Mouse (Mus musculus) megakaryocyte-erythroid progenitor cell, adult 5-6 weeks (primary cell): ENCODE data around the gene Cacna2d1. TPM values are rescaled to one million over a fixed set of nuclear protein-coding genes. Genes with fewer than 3 reads are reported as not detected.

Experiments
- ATAC-seq: replicated peaks from 2 replicates; pipeline ENCODE4 v1.8.0; 2016; ENCODE audit warnings: mild to moderate bottlenecking, inconsistent platforms; ENCODE audit not compliant: severe bottlenecking, poor library complexity, low FRiP score, low TSS enrichment
- total RNA-seq, 2 experiments: library from RNA; stranded (forward) in 1 of 2; stranded (reverse) in 1 of 2; fragments of 200-1000, 215-1000 nt in 1 of 2; fragments of >200 nt in 1 of 2; fragmentation: Nextera tagmentation in 1 of 2; gene quantifications; 2 replicates each; pipeline ENCODE4 v1.2.3; 2014 to 2017

Cacna2d1 gene
- total RNA-seq, 2 experiments from 2014 or later: not detected

GRCm38 (mm10) chr5:16134286-16135094 is 200.0 kb downstream of the Cacna2d1 start:
- no peak for ATAC-seq

- no peak for ATAC-seq
These were observed 201.5 kb downstream of the Cacna2d1 start for GRCm38 (mm10) chr5:16135986-16136385.

GRCm38 (mm10) chr5:16136839-16137238 is 202.3 kb downstream of the Cacna2d1 start:
- ATAC-seq: no peak

- no peak for ATAC-seq
These were observed 212.1 kb downstream of the Cacna2d1 start for GRCm38 (mm10) chr5:16146602-16147001.

GRCm38 (mm10) chr5:16155375-16156284 is 221.1 kb downstream of the Cacna2d1 start:
- ATAC-seq: no peak

GRCm38 (mm10) chr5:16163270-16163669 is 228.8 kb downstream of the Cacna2d1 start:
- no peak for ATAC-seq

GRCm38 (mm10) chr5:16166117-16166867 is 231.8 kb downstream of the Cacna2d1 start:
- ATAC-seq: no peak

GRCm38 (mm10) chr5:16166868-16167267 is 232.4 kb downstream of the Cacna2d1 start:
- no peak for ATAC-seq

GRCm38 (mm10) chr5:16181041-16181440 is 246.6 kb downstream of the Cacna2d1 start:
- no peak for ATAC-seq

GRCm38 (mm10) chr5:16184064-16184463 is 249.6 kb downstream of the Cacna2d1 start:
- no peak for ATAC-seq

GRCm38 (mm10) chr5:16187931-16188330 is 253.4 kb downstream of the Cacna2d1 start:
- ATAC-seq: no peak

- no peak for ATAC-seq
These were observed 255.4 kb downstream of the Cacna2d1 start for GRCm38 (mm10) chr5:16189878-16190277.

GRCm38 (mm10) chr5:16191165-16191564 is 256.7 kb downstream of the Cacna2d1 start:
- no peak for ATAC-seq

GRCm38 (mm10) chr5:16199816-16200215 is 265.3 kb downstream of the Cacna2d1 start:
- ATAC-seq: no peak

GRCm38 (mm10) chr5:16221960-16222359 is 287.5 kb downstream of the Cacna2d1 start:
- no peak for ATAC-seq

GRCm38 (mm10) chr5:16225359-16225758 is 290.9 kb downstream of the Cacna2d1 start:
- no peak for ATAC-seq

GRCm38 (mm10) chr5:16229384-16229783 is 294.9 kb downstream of the Cacna2d1 start:
- no peak for ATAC-seq

GRCm38 (mm10) chr5:16231477-16231876 is 297.0 kb downstream of the Cacna2d1 start:
- ATAC-seq: no peak

- ATAC-seq: no peak
These were observed 300.4 kb downstream of the Cacna2d1 start for GRCm38 (mm10) chr5:16234891-16235290.

GRCm38 (mm10) chr5:16235864-16236263 is 301.4 kb downstream of the Cacna2d1 start:
- no peak for ATAC-seq
